Mouse (Mus musculus): ENCODE results near the gene Alcam. TPM values are rescaled to one million over a fixed set of nuclear protein-coding genes. Genes with fewer than 3 reads are reported as not detected.
A peak's percentile ranks its signal among the peaks of the same experiment; 100 is the strongest.

Alcam gene
- total and polyA plus RNA-seq, 2 experiments = 8.7 to 52.0 TPM

GRCm38 (mm10) chr16:52449889-52450244, 4.0 kb downstream of the Alcam start:
- DNase-seq (ENCODE audit: extremely low read depth, low read depth, low spot score) = no peak
- Histone ChIP-seq H3K36me3 (ENCODE audit: control insufficient read depth, insufficient read depth, low read length) (no peaks in the 10 kb centered on the region), H3K27ac (replicated peaks; ENCODE audit: insufficient read depth, low read depth, low read length) (no peak overlapping the region), H3K27me3 (ENCODE audit: control insufficient read depth, insufficient read depth, low read length) (no peaks in the 10 kb centered on the region), H3K9ac (ENCODE audit: low read depth, low read length) (no peak overlapping the region), H3K4me3 (ENCODE audit: insufficient read depth, low read depth, low read length) (no peak overlapping the region), H3K79me2 (ENCODE audit: control insufficient read depth, insufficient read depth, low read length) (no peaks in the 10 kb centered on the region; the same call in 1 of the 2 replicates), H3K4me1 (ENCODE audit: control insufficient read depth, insufficient read depth, low read length) (0 out of 2 replicates have a peak, but pooled peaks cover 5% of the 10 kb centered on the region)
- WGBS = 16% methylated on average over 3 of the region's 3 CpGs
- TF ChIP-seq CTCF (IDR thresholded peaks at IDR 0.05; ENCODE audit: low read depth, low read length) = no peak
- TF ChIP-seq POLR2A (IDR thresholded peaks at IDR 0.05; ENCODE audit: extremely low read depth, insufficient read depth, low read length) = no peak

GRCm38 (mm10) chr16:52445984-52446383, 7.9 kb downstream of the Alcam start:
- no peaks in the 10 kb centered on the region for H3K27me3 ChIP-seq (ENCODE audit: control insufficient read depth, insufficient read depth, low read length)
- WGBS = 94% methylated on average over 3 of the region's 3 CpGs
- H3K27ac ChIP-seq (replicated peaks; ENCODE audit: insufficient read depth, low read depth, low read length) = no peak overlapping the region
- H3K9ac ChIP-seq (ENCODE audit: low read depth, low read length) = no peak overlapping the region
- H3K4me1 ChIP-seq (ENCODE audit: control insufficient read depth, insufficient read depth, low read length) = peaks cover 2% of the 10 kb centered on the region
- no peaks in the 10 kb centered on the region for H3K36me3 ChIP-seq (ENCODE audit: control insufficient read depth, insufficient read depth, low read length)
- DNase-seq (ENCODE audit: extremely low read depth, low read depth, low spot score) = no peak
- H3K4me3 ChIP-seq (ENCODE audit: insufficient read depth, low read depth, low read length) = no peak overlapping the region
- H3K79me2 ChIP-seq (ENCODE audit: control insufficient read depth, insufficient read depth, low read length) = peaks cover 4% of the 10 kb centered on the region; the same call in 1 of the 2 replicates
- no peak for TF ChIP-seq POLR2A (IDR thresholded peaks at IDR 0.05; ENCODE audit: extremely low read depth, insufficient read depth, low read length)
- no peak for TF ChIP-seq CTCF (IDR thresholded peaks at IDR 0.05; ENCODE audit: low read depth, low read length)

GRCm38 (mm10) chr16:52443635-52444505, 10.0 kb downstream of the Alcam start:
- no peaks in the 10 kb centered on the region for H3K27me3 ChIP-seq (ENCODE audit: control insufficient read depth, insufficient read depth, low read length)
- H3K9ac ChIP-seq (ENCODE audit: low read depth, low read length) = no peak overlapping the region
- peaks cover 7% of the 10 kb centered on the region; the same call in 1 of the 2 replicates for H3K79me2 ChIP-seq (ENCODE audit: control insufficient read depth, insufficient read depth, low read length)
- no peak overlapping the region for H3K4me3 ChIP-seq (ENCODE audit: insufficient read depth, low read depth, low read length)
- no peaks in the 10 kb centered on the region for H3K36me3 ChIP-seq (ENCODE audit: control insufficient read depth, insufficient read depth, low read length)
- WGBS = 29% methylated on average over 9 of the region's 9 CpGs
- DNase-seq (ENCODE audit: extremely low read depth, low read depth, low spot score) = peak; percentile 64
- TF ChIP-seq CTCF (IDR thresholded peaks at IDR 0.05; ENCODE audit: low read depth, low read length) (no peak), POLR2A (IDR thresholded peaks at IDR 0.05; ENCODE audit: extremely low read depth, insufficient read depth, low read length) (no peak)
- peak overlapping the region; percentile 20 for H3K27ac ChIP-seq (replicated peaks; ENCODE audit: insufficient read depth, low read depth, low read length)
- H3K4me1 ChIP-seq (ENCODE audit: control insufficient read depth, insufficient read depth, low read length) = peaks cover 4% of the 10 kb centered on the region

GRCm38 (mm10) chr16:52443055-52443454, 10.8 kb downstream of the Alcam start:
- Histone ChIP-seq H3K79me2 (ENCODE audit: control insufficient read depth, insufficient read depth, low read length) (peaks cover 7% of the 10 kb centered on the region; the same call in 1 of the 2 replicates), H3K9ac (ENCODE audit: low read depth, low read length) (no peak overlapping the region), H3K4me3 (ENCODE audit: insufficient read depth, low read depth, low read length) (no peak overlapping the region), H3K27me3 (ENCODE audit: control insufficient read depth, insufficient read depth, low read length) (no peaks in the 10 kb centered on the region), H3K27ac (replicated peaks; ENCODE audit: insufficient read depth, low read depth, low read length) (no peak overlapping the region), H3K36me3 (ENCODE audit: control insufficient read depth, insufficient read depth, low read length) (no peaks in the 10 kb centered on the region), H3K4me1 (ENCODE audit: control insufficient read depth, insufficient read depth, low read length) (peaks cover 4% of the 10 kb centered on the region)
- no peak for DNase-seq (ENCODE audit: extremely low read depth, low read depth, low spot score)
- WGBS = 73% methylated on average over 1 of the region's 1 CpGs
- TF ChIP-seq POLR2A (IDR thresholded peaks at IDR 0.05; ENCODE audit: extremely low read depth, insufficient read depth, low read length) (no peak), CTCF (IDR thresholded peaks at IDR 0.05; ENCODE audit: low read depth, low read length) (no peak)

GRCm38 (mm10) chr16:52439600-52439999, 14.3 kb downstream of the Alcam start:
- TF ChIP-seq CTCF (IDR thresholded peaks at IDR 0.05; ENCODE audit: low read depth, low read length) (no peak), POLR2A (IDR thresholded peaks at IDR 0.05; ENCODE audit: extremely low read depth, insufficient read depth, low read length) (no peak)
- Histone ChIP-seq H3K27ac (replicated peaks; ENCODE audit: insufficient read depth, low read depth, low read length) (peak overlapping the region; percentile 69), H3K27me3 (ENCODE audit: control insufficient read depth, insufficient read depth, low read length) (no peaks in the 10 kb centered on the region), H3K36me3 (ENCODE audit: control insufficient read depth, insufficient read depth, low read length) (no peaks in the 10 kb centered on the region), H3K4me1 (ENCODE audit: control insufficient read depth, insufficient read depth, low read length) (peaks cover 6% of the 10 kb centered on the region), H3K79me2 (ENCODE audit: control insufficient read depth, insufficient read depth, low read length) (peaks cover 10% of the 10 kb centered on the region; the same call in 1 of the 2 replicates), H3K9ac (ENCODE audit: low read depth, low read length) (no peak overlapping the region), H3K4me3 (ENCODE audit: insufficient read depth, low read depth, low read length) (no peak overlapping the region)
- no peak for DNase-seq (ENCODE audit: extremely low read depth, low read depth, low spot score)

GRCm38 (mm10) chr16:52439007-52439406, 14.9 kb downstream of the Alcam start:
- Histone ChIP-seq H3K9ac (ENCODE audit: low read depth, low read length) (no peak overlapping the region), H3K27me3 (ENCODE audit: control insufficient read depth, insufficient read depth, low read length) (no peaks in the 10 kb centered on the region), H3K27ac (replicated peaks; ENCODE audit: insufficient read depth, low read depth, low read length) (peak overlapping the region; percentile 34), H3K79me2 (ENCODE audit: control insufficient read depth, insufficient read depth, low read length) (peaks cover 10% of the 10 kb centered on the region; the same call in 1 of the 2 replicates), H3K4me3 (ENCODE audit: insufficient read depth, low read depth, low read length) (peak overlapping the region; percentile 8; the same call in 1 of the 2 replicates), H3K4me1 (ENCODE audit: control insufficient read depth, insufficient read depth, low read length) (peaks cover 6% of the 10 kb centered on the region), H3K36me3 (ENCODE audit: control insufficient read depth, insufficient read depth, low read length) (no peaks in the 10 kb centered on the region)
- TF ChIP-seq POLR2A (IDR thresholded peaks at IDR 0.05; ENCODE audit: extremely low read depth, insufficient read depth, low read length) (no peak), CTCF (IDR thresholded peaks at IDR 0.05; ENCODE audit: low read depth, low read length) (no peak)
- peak; percentile 87 for DNase-seq (ENCODE audit: extremely low read depth, low read depth, low spot score)
- 14% methylated on average over 6 of the region's 6 CpGs for WGBS

Measured in liver, adult 2 months (tissue).